Mouse (Mus musculus): Measurements from ENCODE around the gene Tmem136. TPM values are rescaled to one million over a fixed set of nuclear protein-coding genes. Genes with fewer than 3 reads are reported as not detected.
A peak's percentile ranks its signal among the peaks of the same experiment; 100 is the strongest.

Gene Tmem136
- polyA plus RNA-seq, 1 experiment from 2014 or later, result 2.1 TPM

DNA sequence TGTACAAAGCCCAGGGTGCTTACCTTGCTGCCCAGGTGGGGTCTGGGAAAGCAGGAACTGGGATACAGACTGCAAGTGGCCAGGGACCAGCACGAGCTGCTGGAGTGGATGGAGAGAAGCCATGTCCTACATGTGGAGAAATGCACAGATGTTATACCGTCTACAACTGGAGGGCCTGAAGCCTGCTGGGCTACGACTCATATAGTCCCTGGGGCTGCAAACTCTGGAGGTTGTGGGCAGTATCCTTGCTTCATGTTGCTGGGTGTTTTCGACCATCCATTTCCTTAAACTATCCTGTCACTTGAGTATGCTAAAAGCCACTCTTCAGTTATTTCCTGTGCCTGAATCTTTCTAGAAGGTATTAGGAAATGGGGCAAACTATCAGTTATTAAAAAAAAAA is 28.8 kb upstream of the Tmem136 start:
- no peak overlapping the region for H3K27ac ChIP-seq (replicated peaks)
- no peak for DNase-seq (ENCODE audit: low spot score)
- TF ChIP-seq CTCF (IDR thresholded peaks at IDR 0.05; ENCODE audit: low read depth), result no peak
- TF ChIP-seq EP300 (optimal IDR thresholded peaks at IDR 0.05), result no peak
- no peaks in the 10 kb centered on the region for H3K27me3 ChIP-seq (ENCODE audit: control insufficient read depth, insufficient read depth, low read length)
- 83% methylated on average over 4 of the region's 4 CpGs for WGBS
- no peak overlapping the region for H3K9ac ChIP-seq (ENCODE audit: low read length)
- H3K36me3 ChIP-seq (ENCODE audit: control insufficient read depth, insufficient read depth, low read length), result no peaks in the 10 kb centered on the region
- H3K4me2 ChIP-seq (replicated peaks; ENCODE audit: low read depth), result no peak overlapping the region
- no peak for ATAC-seq (ENCODE audit: low FRiP score, low TSS enrichment)
- H3K4me3 ChIP-seq (ENCODE audit: low read depth, low read length), result no peak overlapping the region
- H3K9me3 ChIP-seq (ENCODE audit: control insufficient read depth, low read length), result no peaks in the 10 kb centered on the region
- no peaks in the 10 kb centered on the region for H3K4me1 ChIP-seq (replicated peaks; ENCODE audit: control insufficient read depth, insufficient read depth)

DNA sequence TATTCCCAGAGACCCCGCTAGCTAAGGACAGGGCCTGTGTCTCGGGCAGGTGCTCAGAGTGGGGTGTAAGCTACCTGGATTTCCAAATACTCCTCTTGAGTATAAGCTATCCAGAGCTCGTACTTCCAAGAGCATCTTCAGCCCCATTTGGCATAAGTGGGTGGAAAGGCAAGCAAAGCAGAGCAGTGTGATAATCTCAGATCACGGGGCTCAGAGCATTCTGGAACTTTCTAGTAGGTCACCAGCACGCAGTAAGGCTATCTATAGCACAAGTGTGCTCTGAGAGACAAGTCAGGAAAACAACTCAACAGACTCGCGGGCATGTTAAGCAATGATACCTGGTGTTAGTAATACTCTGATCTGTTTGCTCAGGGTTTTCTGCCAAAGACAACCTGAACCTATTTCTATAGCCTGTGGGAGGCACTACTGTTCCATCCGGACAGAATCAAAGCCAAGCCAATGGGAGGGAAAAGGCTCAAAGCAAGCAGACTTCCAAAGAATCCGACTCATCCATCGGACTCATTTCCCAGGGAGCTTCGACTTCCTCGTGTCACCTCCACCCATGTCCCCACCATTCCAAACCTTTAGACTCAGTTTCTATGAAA is 27.9 kb upstream of the Tmem136 start:
- no peaks in the 10 kb centered on the region for H3K36me3 ChIP-seq (ENCODE audit: control insufficient read depth, insufficient read depth, low read length)
- H3K27me3 ChIP-seq (ENCODE audit: control insufficient read depth, insufficient read depth, low read length), result no peaks in the 10 kb centered on the region
- 61% methylated on average over 12 of the region's 12 CpGs for WGBS
- H3K9me3 ChIP-seq (ENCODE audit: control insufficient read depth, low read length), result no peaks in the 10 kb centered on the region
- H3K9ac ChIP-seq (ENCODE audit: low read length), result no peak overlapping the region
- TF ChIP-seq CTCF (IDR thresholded peaks at IDR 0.05; ENCODE audit: low read depth) (peak; percentile 73), EP300 (optimal IDR thresholded peaks at IDR 0.05) (no peak)
- DNase-seq (ENCODE audit: low spot score) (no peak), ATAC-seq (ENCODE audit: low FRiP score, low TSS enrichment) (no peak)
- H3K4me3 ChIP-seq (ENCODE audit: low read depth, low read length), result no peak overlapping the region
- no peak overlapping the region for H3K4me2 ChIP-seq (replicated peaks; ENCODE audit: low read depth)
- no peaks in the 10 kb centered on the region for H3K4me1 ChIP-seq (replicated peaks; ENCODE audit: control insufficient read depth, insufficient read depth)
- no peak overlapping the region for H3K27ac ChIP-seq (replicated peaks)

DNA sequence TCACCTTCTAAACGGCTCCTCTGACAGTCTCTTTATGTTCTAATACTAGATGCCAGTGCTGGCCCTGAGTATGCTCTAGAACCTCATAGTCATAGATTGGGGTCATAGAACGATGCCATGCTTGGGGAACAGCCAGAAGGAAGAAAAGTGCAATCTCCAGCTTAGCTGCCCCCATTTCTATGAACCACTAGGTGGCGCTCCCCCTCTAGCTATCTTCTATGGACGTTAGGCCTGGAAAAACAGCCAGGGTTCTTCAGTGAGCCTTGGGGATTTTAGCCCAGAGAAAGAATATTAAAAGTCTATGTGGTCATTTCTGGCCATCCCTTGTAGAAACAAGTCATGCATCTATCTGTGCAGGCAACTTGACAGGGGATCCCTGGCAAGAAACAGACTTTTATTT is 25.5 kb upstream of the Tmem136 start:
- ATAC-seq (ENCODE audit: low FRiP score, low TSS enrichment), result peak; percentile 56; the same call in 1 of the 2 replicates
- Histone ChIP-seq H3K9me3 (ENCODE audit: control insufficient read depth, low read length) (no peaks in the 10 kb centered on the region), H3K4me1 (replicated peaks; ENCODE audit: control insufficient read depth, insufficient read depth) (no peaks in the 10 kb centered on the region), H3K27ac (replicated peaks) (no peak overlapping the region), H3K36me3 (ENCODE audit: control insufficient read depth, insufficient read depth, low read length) (no peaks in the 10 kb centered on the region), H3K4me2 (replicated peaks; ENCODE audit: low read depth) (no peak overlapping the region), H3K4me3 (ENCODE audit: low read depth, low read length) (no peak overlapping the region), H3K9ac (ENCODE audit: low read length) (no peak overlapping the region), H3K27me3 (ENCODE audit: control insufficient read depth, insufficient read depth, low read length) (no peaks in the 10 kb centered on the region)
- WGBS, result 3% methylated on average over 4 of the region's 4 CpGs
- TF ChIP-seq CTCF (IDR thresholded peaks at IDR 0.05; ENCODE audit: low read depth), result peak; percentile 97
- no peak for TF ChIP-seq EP300 (optimal IDR thresholded peaks at IDR 0.05)
- peak; percentile 67 for DNase-seq (ENCODE audit: low spot score)

DNA sequence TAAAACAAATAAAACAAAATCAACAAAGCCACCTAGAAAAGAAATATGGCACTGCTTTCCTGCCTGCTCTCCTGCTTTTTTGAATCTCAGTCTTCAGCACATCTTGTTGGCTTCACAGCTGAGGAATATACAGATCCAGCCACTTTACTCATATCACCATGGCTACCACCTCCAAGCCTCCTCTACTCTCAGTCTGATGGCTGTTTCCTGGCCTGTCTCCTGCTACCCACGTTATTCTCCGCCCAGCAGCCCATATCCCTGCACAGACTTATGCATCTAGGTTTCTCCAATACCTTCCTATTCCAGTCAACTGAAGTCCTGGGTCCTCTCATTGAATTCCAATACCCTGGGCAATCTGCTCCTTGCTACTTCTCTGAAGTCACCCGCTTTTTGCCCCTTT is 17.2 kb upstream of the Tmem136 start:
- H3K27ac ChIP-seq (replicated peaks), result no peak overlapping the region
- H3K4me3 ChIP-seq (ENCODE audit: low read depth, low read length), result no peak overlapping the region
- no peaks in the 10 kb centered on the region for H3K9me3 ChIP-seq (ENCODE audit: control insufficient read depth, low read length)
- TF ChIP-seq CTCF (IDR thresholded peaks at IDR 0.05; ENCODE audit: low read depth) (no peak), EP300 (optimal IDR thresholded peaks at IDR 0.05) (no peak)
- no peaks in the 10 kb centered on the region for H3K4me1 ChIP-seq (replicated peaks; ENCODE audit: control insufficient read depth, insufficient read depth)
- 68% methylated on average over 3 of the region's 3 CpGs for WGBS
- no peak for ATAC-seq (ENCODE audit: low FRiP score, low TSS enrichment)
- H3K36me3 ChIP-seq (ENCODE audit: control insufficient read depth, insufficient read depth, low read length), result no peaks in the 10 kb centered on the region
- no peak overlapping the region for H3K4me2 ChIP-seq (replicated peaks; ENCODE audit: low read depth)
- H3K27me3 ChIP-seq (ENCODE audit: control insufficient read depth, insufficient read depth, low read length), result no peaks in the 10 kb centered on the region
- DNase-seq (ENCODE audit: low spot score), result no peak
- no peak overlapping the region for H3K9ac ChIP-seq (ENCODE audit: low read length)

DNA sequence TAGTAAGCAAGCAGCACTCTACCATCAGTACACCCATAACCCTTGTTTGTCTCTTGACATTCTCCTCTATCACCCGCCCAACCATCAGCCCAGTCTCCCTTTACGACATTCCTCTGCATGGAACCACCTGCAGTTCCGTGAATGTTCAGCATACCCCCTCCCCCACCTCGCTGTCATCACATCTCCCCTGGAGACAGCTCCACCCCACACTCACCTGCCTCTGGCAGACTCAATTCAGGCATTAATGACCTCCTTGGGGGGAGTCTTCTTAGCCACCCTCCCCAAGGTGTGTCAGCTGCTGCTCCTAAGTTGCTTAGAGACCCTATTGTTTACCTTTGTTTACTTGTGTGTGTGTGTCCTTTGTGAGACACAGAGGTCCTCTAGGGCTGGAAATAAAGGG is 16.0 kb upstream of the Tmem136 start:
- Histone ChIP-seq H3K4me3 (ENCODE audit: low read depth, low read length) (no peak overlapping the region), H3K9ac (ENCODE audit: low read length) (no peak overlapping the region), H3K9me3 (ENCODE audit: control insufficient read depth, low read length) (no peaks in the 10 kb centered on the region), H3K4me1 (replicated peaks; ENCODE audit: control insufficient read depth, insufficient read depth) (0 out of 2 replicates have a peak, but pooled peaks cover 2% of the 10 kb centered on the region), H3K27ac (replicated peaks) (no peak overlapping the region), H3K4me2 (replicated peaks; ENCODE audit: low read depth) (no peak overlapping the region), H3K27me3 (ENCODE audit: control insufficient read depth, insufficient read depth, low read length) (no peaks in the 10 kb centered on the region), H3K36me3 (ENCODE audit: control insufficient read depth, insufficient read depth, low read length) (no peaks in the 10 kb centered on the region)
- 29% methylated on average over 4 of the region's 4 CpGs for WGBS
- ATAC-seq (ENCODE audit: low FRiP score, low TSS enrichment) (no peak), DNase-seq (ENCODE audit: low spot score) (no peak)
- TF ChIP-seq CTCF (IDR thresholded peaks at IDR 0.05; ENCODE audit: low read depth) (no peak), EP300 (optimal IDR thresholded peaks at IDR 0.05) (no peak)

GRCm38 (mm10) chr9:43131940-43132339 is 15.6 kb upstream of the Tmem136 start:
- Histone ChIP-seq H3K27me3 (ENCODE audit: control insufficient read depth, insufficient read depth, low read length) (no peaks in the 10 kb centered on the region), H3K9ac (ENCODE audit: low read length) (no peak overlapping the region), H3K36me3 (ENCODE audit: control insufficient read depth, insufficient read depth, low read length) (no peaks in the 10 kb centered on the region), H3K4me1 (replicated peaks; ENCODE audit: control insufficient read depth, insufficient read depth) (0 out of 2 replicates have a peak, but pooled peaks cover 2% of the 10 kb centered on the region), H3K9me3 (ENCODE audit: control insufficient read depth, low read length) (no peaks in the 10 kb centered on the region), H3K4me3 (ENCODE audit: low read depth, low read length) (no peak overlapping the region), H3K4me2 (replicated peaks; ENCODE audit: low read depth) (no peak overlapping the region), H3K27ac (replicated peaks) (no peak overlapping the region)
- 49% methylated on average over 5 of the region's 5 CpGs for WGBS
- ATAC-seq (ENCODE audit: low FRiP score, low TSS enrichment) (0 out of 2 replicates have a peak, but pooled peaks have one; percentile 33), DNase-seq (ENCODE audit: low spot score) (no peak)
- TF ChIP-seq EP300 (optimal IDR thresholded peaks at IDR 0.05) (no peak), CTCF (IDR thresholded peaks at IDR 0.05; ENCODE audit: low read depth) (no peak)

Data from stomach, postnatal 0 days (tissue).